Mouse (Mus musculus): ENCODE measurements around the gene Tagap.
"Not testable (repeated sequence)": the region's sequence is repeated elsewhere in the genome, so short reads cannot be mapped to it uniquely, and the experiment has no call there.

Gene Tagap

DNA sequence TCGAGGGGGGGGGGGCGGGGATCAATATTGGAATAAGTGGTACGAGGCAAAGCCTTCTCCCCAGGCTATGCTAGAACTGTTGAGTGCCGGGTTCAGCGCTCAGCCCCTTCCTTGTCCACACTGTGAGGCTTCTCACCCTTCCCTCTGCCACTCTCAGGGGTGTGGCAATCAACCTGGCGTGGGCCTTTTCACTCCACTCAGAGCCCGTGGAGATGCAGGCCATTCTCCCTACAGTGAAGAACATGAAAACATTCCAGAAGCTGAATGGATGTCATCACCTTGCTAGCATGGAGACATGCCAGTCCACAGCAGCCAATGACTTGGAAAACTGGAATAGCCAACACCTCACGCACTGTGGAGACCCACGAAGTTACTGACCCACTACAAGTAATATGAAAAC lies 10.0 kb upstream of the Tagap start:
- DNase-seq, result peak in 1 of 2 experiments; percentile 2

GRCm38 (mm10) chr17:7916782-7917574 lies 8.8 kb upstream of the Tagap start:
- peak; percentile 40 to 54 for DNase-seq

GRCm38 (mm10) chr17:7918355-7918754 lies 7.4 kb upstream of the Tagap start:
- DNase-seq, result no peak

- DNase-seq, result peak in 1 of 2 experiments; percentile 3
Measured at GRCm38 (mm10) chr17:7919209-7919608, 6.6 kb upstream of the Tagap start.

DNA sequence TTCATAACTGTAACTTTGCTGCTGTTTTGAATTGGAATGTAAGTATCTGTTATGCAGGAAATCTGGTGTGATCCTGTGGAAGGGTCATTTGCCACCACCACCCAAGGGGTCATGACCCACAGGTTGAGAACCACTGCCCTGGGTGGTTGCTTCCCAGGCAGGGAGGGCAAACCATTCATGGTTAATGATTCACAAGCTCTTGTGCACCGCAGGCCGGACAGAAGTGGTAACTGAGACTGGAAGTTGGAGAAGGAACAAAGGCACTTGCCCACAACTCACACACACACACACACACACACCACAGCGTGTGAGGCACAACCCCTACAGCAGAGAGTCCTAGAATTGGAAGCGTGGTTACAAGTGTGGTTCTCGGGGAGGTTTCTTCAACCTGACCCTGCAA lies 3.2 kb upstream of the Tagap start:
- peak in 1 of 2 experiments; percentile 4 for DNase-seq

DNA sequence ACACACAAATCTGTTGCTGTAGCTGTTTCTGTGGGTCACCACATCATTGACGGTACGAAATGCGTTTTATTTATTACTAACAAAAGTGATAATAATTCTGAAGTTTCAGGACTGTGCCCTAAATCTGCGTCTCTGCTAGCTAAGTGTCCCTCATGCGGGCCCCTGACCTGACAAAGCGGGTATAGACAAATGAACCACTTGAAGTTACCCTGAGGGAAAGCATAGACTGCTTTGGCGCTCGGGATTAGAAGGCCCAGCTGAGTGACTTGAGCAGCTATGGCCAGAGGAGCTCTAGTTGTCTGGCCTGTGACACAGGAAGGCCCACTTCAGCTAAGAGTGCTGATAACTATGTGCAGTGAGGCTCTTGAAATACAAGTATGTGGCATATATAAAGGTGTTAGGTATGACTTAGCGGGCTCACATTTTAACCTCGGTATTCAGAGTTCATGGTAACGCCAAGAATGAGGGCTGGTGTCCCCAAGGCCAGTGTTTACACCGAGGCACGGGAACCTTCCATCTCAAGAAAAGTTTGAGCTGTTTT lies 1.5 kb upstream of the Tagap start:
- peak in 1 of 2 experiments; percentile 4 for DNase-seq

- DNase-seq, result peak; percentile 66 to 83
Measured at GRCm38 (mm10) chr17:7927582-7928535, 2.1 kb downstream of the Tagap start.

DNA sequence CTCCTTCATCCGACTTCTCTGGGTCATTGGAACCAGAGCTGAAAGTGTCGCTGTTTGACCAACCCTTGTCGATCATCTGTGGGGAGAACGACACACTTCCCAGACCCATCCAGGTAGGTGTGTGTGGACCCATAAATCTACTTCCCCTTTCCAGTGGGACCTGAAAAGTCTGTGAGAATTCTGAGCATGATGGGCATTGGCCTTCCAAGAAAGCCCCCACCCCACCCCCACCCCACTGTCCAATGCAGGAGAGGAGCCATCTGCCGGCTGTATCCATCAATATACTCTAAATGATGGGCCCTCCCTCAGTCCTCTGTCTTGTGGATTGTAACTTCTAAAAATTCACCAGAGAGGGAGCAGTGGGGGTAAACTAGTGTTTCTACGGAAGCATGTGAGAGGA lies 2.9 kb downstream of the Tagap start:
- no peak for DNase-seq

DNA sequence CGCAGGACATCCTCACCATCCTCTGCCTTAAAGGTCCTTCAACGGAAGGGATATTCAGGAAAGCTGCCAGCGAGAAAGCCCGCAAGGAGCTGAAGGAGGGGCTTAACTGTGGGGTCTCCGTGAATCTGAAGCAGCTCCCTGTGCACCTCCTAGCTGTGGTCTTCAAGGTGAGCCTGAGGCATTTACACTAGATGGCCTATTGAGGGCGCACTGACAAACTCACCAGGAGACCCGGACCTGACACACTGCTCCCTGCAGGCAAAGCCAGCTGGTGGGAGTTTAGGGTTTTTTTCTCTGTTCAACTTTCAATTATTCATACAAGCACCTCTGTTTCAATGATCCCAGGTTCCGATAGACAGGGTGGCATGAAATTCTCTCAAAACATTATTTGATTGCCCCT lies 3.5 kb downstream of the Tagap start:
- DNase-seq, result no peak

GRCm38 (mm10) chr17:7931096-7931990 lies 5.5 kb downstream of the Tagap start:
- no peak for DNase-seq

DNA sequence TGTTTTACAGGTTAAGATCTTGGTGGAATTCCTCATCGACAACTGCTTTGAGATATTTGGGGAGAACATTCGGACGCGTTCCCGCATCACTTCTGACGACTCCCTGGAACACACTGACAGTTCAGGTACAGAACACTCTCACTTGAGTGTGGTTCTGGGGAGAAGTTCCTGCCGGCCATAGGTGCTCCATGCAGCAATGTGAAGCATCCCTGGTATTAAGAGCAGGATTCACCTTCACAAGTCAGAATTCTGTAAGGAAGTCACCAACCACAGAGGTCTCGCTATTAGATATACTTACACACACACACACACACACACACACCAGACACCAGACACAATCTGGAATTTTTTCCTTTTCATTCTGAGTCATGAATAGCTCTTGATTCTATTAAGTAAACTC lies 6.3 kb downstream of the Tagap start:
- not testable (repeated sequence) for DNase-seq

DNA sequence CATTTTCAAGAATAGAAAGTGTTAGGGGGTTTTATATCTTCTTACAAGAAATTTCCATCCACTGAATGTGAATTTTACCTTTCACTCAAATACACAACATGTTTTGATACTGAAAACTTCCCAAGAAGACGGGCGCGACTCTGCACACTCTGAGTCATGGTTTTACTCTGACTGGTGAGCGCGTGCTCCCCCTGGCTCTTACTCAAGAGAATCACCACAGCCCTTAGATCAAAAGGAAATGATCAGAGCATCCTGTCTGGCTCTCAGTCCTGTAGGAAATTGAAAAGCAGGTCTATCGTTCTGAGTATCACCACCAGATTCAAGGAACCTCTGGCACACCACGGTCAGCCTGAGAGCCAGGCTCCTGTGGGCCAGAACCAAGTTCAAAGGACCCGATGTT lies 13.8 kb downstream of the Tagap start:
- DNase-seq, result peak; percentile 41 to 57

- peak; percentile 90 to 94 for DNase-seq
Measured at GRCm38 (mm10) chr17:7945117-7946052, 19.6 kb downstream of the Tagap start, which contains the start of gene Rsph3a. TSS of gene Rsph3a (plus strand) at chr17:7945614.

DNA sequence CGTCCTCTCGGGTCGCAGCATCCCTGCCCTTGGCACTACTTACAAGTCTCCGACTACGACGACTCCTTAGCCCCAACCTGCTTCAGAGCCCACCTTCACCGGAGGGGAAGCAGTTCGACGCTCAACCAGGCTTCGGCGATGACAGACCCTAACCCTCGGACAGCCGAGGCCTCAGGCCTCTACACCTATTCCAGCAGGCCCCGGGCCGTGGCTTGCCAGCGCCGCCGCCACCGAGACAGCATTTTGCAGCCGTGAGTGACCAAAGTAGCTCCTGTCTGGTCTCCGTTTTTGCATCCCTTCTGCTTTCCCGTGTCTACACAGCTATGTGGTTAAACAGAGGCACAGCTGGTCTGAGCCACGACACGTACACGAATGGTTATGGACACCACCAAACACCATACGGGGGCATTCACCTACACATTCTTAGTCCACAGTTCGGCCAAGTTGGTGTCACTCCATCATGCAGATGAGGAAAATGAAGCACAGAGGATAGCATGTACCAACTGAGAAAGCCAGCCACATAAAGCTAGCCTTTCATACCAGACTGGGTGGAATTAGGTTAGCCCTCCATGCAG lies 20.3 kb downstream of the Tagap start:
- not testable (repeated sequence) for DNase-seq

DNA sequence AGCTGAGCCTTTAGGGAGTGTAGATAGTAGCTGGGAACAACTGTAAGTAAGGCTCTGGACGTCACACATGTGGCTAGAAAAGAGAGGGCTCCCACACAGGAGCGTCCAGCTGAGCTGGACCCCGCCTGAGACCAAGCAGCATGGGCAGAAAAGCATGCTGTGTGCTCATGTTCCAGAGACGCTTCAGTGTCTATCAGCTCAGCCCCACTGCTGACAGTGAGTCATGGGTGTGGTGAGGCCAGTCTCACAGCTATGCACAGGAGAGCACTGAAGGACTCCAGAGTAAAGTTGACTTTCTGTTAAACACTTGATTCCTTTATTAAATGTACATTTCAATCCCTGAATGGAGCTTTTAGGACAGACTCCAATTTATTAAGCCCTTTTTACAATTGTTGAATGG lies 25.5 kb downstream of the Tagap start:
- DNase-seq, result not testable (repeated sequence)

DNA sequence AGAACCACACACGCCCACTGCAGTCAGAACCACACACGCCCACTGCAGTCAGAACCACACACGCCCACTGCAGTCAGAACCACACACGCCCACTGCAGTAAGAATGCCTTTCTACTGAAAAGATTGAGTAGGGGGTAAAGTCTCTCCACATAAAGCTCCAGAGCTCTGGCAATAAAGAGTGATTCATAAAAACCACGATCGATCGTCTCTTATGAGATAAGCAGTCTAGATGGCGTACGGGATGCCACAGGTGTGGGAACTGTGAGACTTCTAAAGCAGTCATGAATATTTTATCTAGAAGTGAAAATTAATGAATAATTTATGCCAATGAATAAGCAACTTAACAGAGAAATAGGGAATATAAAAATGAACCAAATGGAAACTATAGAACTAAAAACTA lies 31.4 kb downstream of the Tagap start:
- not testable (repeated sequence) for DNase-seq

- DNase-seq, result not testable (repeated sequence)
Measured at GRCm38 (mm10) chr17:7963333-7963732, 37.5 kb downstream of the Tagap start.

DNA sequence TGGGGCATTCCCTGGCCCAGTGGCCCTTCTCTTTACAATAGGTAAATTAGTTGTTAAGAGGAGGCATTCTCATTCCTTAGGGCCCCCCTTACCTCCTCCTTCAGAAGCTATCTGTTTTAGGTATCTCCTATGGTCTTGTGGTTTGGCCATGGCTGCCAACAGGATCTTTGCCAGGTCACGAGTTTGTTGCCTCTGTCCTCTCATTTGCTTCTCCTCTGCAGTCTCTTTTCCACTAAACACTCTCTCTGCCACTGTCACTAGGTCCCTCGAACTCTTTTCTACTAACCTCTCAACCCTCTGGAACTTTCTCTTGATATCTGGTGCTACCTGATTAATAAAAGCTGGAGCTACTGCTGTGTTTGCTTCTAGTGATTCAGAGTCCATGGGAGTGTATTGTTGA lies 38.6 kb downstream of the Tagap start:
- DNase-seq, result not testable (repeated sequence)

DNA sequence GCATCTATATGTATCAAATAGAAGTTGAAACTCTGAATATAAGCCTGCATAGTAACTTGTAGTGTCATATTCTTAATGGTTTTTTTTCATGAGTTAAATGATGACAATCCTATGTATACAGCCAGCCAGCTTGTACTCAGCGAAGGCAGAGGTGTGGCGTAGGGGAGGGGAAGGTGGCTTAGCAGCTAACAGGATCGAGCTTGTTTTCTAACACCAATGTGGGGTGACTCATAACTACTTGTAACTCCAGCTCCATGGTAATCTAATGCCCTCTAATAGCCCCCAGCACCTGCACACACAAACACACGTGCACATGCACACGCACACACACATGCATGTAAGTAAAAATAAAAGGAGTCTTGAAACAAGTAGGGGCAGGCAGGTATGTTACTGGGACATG lies 42.7 kb downstream of the Tagap start:
- not testable (repeated sequence) for DNase-seq

DNA sequence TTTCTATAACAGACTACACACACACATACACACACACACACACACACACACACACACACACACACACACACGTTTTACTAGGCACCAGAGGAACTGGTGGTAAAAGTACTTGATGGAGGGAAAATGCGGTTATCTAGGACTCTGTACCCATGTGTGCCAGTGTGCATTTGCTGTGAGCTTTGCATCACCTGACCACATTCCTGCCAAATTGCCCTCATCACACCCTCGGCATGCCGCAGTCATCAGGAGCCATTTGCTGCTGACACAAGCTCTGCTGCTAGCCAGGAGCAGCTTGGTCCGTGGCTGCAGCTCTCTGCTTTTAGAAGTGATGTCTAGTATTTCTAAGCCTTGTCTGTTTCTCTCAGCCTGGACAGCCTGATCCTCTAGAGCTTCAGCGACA lies 44.0 kb downstream of the Tagap start:
- not testable (repeated sequence) for DNase-seq

DNA sequence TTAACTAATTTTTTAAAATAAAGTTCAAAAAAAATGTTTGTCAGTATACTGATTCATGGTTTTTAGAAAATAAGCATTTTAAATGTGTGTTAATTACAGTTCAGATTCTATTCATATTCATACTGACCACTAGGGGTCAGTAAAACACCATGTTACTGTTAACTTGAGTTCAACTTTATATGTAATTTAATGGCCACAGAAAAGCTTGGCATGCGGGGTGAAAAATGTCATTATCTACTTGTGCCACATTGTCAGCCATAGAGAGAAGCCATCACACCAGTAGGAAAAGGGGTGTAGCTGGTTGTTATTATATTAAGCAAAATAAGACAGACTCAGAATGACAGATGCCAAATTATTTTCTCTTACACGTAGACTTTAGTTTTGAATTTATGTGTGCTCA lies 57.7 kb downstream of the Tagap start:
- DNase-seq, result not testable (repeated sequence)

Data from lung, postnatal 4 days (tissue).